Mouse (Mus musculus) adrenal gland, postnatal 36 days (tissue): ENCODE results near the gene Eml6. TPM values are rescaled to one million over a fixed set of nuclear protein-coding genes. Genes with fewer than 3 reads are reported as not detected.
"Not testable (repeated sequence)": the region's sequence is repeated elsewhere in the genome, so short reads cannot be mapped to it uniquely, and the experiment has no call there.

Source experiments
- DNase-seq, 2 experiments: peaks; one replicate each; pipeline ENCODE4 v3.0.0; 2021; ENCODE audit warnings: mixed read lengths in 1 of 2
- total RNA-seq, 2 experiments: library from RNA; stranded (reverse); gene quantifications; 2 replicates each; pipeline ENCODE4 v1.2.3; 2021

The Eml6 gene
- total RNA-seq, 2 experiments from 2014 or later = 3.6 to 5.2 TPM

DNA sequence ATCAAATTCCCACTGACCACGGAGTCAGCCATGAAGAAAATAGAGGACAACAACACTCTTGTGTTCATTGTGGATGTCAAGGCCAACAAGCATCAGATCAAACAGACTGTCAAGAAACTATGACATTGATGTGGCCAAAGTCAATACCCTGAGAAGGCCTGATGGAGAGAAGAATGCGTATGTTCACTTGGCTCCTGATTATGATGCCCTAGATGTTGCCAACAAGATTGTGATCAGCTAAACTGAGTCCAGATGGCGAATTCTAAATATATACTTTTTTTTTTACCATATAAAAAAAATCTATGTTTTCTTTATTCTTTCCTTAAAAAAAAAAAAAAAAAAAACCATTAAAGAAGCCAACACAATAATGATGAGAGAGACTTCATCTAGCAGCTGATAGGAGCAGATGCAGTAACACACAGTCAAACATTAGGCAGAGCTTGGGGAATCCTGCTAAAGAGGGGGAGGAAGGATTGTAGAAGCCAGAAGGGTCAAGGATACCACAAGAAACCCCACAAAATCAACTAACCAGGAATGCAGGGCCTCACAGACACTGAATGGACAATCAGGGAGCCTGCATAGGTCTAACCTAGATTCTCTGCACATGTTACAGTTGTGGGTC, 185.1 kb downstream of the Eml6 start:
- no peak for DNase-seq

DNA sequence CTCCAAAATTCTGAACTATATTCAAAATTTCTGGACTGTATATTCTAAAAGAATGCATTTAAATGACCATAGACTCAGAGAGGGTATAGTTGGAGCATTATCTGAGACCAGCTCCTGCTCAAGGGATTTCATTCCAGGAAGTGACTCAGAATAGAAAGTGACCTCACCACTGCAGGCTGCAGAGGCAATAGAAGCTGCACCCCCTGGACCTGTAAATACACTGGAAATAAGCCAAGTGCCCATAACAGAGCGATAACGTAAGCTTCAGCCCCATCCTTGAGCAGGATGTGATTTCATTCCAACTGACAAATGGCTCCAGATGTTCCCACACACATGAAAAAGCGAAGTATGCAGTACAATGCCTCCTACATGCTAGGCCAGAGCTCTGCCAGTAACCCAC, 186.1 kb downstream of the Eml6 start:
- DNase-seq = peak; percentile 31 to 54

DNA sequence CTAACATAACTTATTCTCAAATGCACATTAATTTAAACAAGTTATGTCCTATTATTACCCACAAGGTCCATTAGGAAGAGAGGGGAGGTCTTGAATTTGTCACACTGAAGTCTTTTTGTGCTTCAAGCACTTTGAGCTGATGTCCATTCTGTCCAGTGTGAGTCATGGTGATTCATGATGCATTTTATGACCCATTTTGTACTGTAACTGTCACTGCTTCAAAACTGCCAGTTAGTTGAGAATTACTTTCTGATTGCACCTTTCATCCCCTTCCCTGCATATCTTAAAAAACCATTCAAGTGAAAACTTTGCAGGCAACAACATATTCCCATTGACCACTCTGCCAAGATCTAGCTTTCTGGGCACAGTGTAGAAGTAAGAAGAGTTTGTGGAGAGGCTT, 188.8 kb downstream of the Eml6 start:
- no peak for DNase-seq

DNA sequence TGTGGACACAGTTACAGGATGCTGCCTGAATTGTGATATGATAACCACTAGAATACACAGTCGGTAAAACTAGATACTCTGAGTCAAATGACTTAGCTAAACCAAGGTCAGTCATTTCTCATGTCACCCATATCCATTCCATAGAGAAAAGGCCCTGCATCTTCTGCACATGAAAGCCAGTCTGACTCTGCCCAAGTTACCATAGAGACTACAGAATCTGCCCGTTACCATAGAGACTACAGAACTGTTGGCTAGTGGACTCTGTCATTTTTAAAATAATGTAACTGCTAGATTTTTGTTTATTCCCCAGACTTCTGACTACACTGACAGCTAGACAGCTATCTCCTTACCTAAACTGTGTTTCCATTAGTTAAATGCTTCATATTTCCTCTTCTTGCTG, 198.1 kb downstream of the Eml6 start:
- no peak for DNase-seq

DNA sequence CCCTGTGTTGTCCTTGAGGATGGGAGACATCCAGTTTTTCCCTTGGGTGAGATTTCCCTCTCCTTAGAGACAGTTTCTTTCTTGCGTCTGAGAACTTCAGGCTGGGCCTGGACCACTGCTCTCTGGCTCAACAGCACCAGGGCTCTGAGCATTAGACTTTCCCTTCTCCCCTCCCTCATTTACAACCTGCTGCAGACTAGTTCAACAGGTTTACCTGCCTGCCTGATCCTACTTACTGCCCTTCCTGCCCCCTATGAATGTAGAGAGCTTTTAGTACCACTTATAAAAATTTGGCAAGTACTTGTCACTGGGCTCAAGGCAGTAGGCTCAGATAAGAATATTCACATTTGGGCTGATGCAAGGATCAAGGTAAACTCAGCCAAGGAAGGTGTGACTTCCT, 199.8 kb downstream of the Eml6 start:
- DNase-seq = no peak

DNA sequence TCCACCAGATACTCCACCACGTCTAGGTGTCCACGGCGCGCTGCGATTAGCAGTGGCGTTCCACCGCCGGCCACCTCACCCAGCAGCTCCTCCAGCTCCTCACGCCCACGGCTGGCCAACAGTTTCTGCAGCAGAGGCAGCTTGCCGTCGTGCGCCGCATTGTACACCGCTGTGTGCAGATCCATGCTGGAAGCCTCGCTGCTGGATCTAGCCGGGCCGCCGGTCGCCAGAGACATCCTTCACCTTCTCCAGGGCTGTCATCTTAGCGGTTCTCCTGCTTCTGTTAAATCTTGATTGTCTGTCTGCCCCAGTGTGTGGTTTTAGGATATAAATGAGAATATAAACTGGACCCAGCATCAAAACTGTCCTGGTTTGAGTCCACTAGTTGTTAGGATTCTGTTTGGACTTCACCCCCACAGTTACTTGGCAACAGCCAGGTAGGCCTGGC, 200.5 kb downstream of the Eml6 start, which contains the start of gene 4931440F15Rik:
Gene 4931440F15Rik (minus strand): TSS at position 398 of the 448 bp plus-strand sequence.
- DNase-seq = not testable (repeated sequence)

DNA sequence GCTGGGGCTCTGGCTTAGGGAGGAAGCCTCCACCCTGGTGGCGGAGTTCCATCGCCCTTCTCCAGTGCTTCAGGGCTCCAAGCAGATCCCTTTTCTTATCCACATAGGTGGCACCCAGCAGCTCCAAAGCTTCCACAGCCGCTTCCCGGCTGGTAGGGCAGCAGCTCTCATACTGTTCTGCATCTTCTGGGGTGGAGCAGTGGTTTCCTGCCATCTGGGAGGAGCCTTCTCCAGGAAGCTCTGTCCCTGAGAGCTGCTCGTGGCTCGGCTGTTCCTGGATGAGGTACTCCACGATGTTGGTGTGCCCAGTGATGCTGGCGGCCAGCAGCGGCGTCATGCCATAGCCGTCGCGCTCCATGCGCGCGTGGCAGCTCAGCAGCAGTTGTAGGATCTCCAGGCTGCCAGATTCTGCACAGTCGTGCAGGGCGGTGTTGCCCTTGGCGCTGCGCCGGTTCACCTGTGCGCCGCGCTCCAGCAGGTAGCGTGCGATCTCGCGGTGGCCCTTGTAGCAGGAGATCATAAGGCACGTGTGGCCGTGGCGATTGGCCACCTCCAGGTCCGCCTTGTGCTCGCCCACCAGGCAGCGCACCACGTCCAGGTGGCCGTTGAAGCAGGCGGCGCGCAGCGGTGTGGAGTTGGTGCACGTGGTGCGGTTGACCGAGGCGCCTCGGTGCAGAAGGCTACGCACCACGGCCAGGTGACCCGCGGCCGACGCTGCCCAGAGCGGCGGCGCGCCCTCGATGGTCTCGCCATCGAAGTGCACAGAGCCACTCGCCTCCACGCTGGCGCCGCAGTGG, 201.2 kb downstream of the Eml6 start:
- not testable (repeated sequence) for DNase-seq

DNA sequence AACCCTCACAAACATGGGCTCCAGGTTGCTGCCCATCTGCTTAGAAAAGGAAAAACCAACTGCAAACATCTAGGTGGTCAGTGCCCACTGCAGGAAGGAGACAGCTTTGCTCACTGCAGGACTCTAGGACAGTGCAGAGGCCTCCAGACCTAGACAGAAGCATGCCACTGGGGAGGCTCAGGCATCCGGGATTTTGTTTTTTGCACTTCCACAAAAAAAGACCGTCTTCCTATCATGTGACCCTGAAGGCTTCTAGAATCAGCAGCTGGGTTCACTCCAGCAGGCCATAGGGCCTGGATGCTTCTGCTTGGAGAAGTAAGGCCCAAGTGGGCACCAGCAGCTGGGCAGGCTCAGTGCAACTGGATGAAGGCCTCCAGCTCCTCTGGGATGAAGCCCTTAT, 202.7 kb downstream of the Eml6 start:
- DNase-seq = no peak

DNA sequence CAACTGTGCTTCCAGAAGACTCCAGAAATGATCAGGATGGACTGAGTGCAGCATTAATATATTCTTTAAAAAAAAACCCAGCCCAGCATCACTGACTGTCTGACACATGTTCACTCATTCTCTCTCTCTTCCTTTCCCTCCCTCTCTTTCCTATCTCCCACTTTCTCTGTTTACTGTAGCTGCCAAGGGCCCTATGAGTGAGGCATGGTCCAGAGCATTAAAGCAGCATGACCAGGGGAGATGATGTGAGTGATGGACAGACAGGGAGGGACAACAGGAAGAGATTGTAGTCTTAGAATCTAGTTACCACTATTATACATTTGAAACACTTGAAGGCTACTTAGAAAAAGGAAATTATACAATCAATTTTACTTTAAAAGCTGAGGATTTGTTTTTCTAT, 210.2 kb downstream of the Eml6 start:
- no peak for DNase-seq

DNA sequence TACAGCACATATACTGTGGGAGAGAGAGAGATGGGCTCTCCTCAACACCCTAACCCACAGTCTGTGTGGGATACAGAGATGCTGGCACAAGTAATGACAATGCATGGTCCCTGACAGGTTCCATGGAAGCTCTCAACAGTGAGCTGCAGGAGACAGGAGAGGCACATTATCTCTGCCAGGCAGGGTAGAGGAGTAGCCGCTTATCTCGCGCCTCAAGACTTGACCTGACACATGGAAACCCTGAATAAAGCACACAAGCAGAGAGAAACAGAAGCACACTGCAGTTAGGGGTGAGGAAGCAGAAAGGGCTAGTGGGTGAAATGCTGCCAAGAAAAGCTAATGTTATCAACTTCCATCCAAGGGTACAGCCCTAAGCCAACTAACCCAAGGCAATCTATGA, 210.6 kb downstream of the Eml6 start:
- no peak for DNase-seq

DNA sequence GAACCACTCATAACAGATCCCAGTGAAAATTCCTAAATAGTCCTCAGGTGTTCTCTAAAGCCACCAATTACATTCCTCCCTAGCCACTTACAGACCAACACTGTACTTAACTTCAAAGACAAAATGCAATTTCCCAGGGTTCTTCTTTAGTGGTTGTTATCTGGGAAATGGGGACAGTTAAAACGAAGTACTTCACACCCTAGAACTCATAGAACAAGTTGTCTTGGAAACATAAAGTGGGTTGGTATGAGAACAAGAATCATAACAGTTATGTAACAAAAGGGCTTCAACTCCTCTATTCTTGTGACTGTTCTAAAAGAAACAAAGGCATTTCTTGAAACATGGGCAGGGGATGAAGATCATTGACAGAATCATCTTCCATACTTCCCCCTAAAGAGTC, 212.6 kb downstream of the Eml6 start:
- no peak for DNase-seq

DNA sequence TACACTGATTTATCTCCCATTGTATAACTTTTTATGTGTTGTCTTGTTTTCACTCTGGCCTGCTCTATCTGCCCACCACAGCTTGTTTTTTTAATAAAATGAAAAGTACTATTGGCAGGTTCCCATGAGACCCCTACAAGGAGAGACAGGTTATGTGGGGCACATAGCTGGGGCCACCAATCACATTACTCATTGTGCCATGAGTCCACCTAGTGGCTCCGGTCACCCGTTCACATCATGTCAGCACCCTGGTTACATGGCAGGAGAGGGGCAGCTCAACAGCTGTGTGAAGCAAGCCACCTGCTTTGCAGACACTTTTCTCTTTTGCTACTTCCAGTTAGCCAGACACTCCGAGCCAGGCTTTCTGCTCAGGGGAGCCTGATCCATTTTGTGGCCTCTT, 213.4 kb downstream of the Eml6 start:
- DNase-seq = no peak

DNA sequence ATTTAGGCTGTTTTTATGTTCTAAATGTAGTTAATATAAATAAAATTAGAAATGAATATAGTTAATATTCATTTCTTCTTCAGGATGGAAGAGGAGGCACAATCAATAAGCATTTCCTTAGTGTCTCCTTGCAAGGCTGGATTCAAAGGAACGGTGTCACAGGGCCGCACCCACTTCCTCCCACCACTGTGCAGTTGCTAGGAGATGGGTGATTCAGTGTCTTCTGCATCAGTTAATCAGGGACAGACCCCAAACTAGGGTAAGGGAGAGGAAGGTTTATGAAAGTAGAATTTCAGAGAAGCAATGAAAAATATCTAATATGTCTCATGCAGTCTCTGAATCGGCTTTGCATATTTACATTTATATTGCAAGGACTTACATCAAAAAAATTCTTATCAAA, 215.5 kb downstream of the Eml6 start:
- no peak for DNase-seq

DNA sequence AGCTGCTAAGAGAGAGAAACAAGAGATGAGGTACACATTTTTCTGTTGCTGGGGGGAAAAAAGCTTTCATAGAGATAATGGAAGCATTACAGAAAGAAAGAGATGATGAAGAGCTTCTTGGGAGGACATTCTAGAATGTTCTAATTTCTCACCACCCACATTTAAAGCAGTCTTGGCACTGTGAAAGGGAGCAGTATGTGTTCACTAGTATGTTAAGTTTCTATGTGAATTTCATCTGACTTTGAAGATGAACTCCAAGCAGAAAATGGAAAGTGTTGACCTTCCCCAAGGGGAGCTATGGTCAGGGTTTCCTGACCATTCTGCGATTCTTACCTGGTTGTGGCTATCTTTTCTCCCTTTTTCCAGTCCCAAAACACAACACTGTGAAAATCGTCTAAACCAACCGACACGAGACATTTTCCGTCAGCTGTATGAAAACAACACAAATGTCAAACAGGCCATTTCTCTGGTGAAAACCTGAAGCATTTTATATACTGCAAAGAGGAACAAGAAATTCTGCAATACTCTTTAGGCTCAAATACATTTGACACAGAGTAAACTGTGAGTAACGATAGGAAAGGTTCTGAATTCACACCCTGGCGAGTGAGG, 216.7 kb downstream of the Eml6 start:
- no peak for DNase-seq

DNA sequence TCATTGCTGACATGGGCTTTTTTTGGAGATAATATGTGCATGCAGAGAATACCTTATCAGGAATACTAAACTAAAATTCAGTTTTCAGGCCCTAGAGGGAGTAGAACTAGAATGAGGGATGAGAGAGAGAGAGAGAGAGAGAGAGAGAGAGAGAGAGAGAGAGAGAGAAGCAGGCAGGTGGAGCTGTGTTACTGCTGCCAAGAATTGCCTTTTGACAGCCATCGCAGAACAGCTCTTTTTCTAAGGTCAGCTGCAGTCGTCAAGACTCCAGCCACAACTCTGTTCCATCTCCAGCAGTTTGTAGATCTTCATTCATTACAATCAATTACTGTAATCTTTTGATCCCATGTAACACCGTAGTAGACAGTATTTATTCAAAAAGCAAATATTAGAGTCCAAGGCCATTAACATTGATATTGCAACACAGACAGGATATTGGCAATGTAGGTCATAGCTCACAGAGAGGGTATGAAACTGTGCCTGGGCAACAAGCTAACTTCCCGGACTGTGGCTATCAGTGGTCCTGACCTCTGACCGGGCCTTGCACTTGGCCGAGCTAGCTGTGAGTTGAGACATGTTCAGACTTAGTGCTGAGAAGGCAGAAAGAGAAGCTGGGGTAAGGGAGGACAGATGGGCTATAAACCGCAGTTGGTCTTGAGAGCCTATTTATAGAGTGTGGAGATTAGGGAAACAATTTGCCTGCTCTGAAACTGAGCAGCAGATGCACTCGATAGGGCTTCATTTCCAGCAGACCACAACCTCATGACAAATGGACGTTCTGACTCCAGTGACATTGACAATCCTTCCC, 217.5 kb downstream of the Eml6 start:
- DNase-seq = peak; percentile 35 to 47

DNA sequence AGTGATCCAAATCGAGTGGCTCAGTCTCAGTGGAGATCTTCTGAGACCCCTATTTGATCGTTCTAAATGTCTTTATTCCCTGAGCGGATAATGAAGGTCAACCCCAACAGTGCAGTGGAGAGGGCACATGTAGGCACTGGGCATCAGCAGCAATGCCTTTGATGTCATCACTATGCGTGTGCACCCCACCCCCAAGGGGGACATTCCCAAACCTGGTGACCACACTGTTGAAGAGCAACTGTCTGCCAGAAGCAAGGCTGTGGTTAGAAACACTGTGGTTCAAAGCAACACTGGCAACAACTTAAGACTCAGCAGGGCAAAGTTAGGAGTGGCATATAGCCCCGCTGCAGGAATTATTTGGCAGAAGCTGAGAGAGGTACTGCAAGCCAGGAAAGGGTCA, 218.5 kb downstream of the Eml6 start:
- no peak for DNase-seq

DNA sequence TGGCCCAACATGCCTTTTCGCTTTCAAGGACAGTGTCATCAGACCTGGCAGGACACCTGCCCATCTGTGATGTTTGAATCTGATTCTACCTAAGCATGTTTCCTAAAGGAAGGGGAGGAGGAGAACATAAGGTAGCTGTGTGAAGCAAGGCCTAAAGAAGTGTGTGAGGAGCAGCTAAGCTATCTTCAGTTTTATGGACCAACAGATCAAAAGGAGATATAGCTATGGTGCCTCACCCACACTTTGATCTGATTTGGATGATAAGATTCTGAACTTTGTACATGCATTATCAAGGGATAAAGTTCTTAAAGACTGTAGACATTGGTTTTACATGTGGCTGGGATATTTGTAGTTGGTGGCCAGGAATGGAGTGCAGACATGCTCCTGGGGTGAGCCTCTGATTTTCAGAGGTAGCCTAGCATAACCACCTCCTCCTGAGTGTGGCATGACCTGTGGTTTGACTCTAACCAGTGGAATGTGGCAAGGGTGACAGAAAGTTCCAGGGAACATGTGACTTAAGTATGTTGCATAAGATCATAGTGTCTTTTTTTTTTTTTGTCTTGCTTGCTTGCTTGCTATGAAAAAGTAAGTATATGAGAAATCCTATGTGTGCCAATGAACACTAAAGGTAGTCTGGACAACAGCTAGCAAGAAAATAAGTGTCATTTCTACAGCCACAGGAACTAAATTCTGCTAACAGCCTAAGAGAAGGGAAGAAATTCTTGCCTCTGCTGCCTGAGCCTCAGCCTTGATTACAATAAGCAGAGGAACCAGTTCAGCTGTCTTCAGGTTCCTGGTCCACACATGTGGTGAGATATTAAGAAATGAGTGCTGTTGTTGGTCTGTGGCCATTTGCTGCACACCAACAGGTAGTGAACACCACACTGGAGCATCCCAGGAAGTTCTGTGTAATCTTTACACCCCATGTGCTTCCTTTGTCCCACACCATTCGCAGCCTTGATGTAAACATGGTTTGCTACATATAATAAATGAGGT, 224.1 kb downstream of the Eml6 start:
- DNase-seq = no peak

DNA sequence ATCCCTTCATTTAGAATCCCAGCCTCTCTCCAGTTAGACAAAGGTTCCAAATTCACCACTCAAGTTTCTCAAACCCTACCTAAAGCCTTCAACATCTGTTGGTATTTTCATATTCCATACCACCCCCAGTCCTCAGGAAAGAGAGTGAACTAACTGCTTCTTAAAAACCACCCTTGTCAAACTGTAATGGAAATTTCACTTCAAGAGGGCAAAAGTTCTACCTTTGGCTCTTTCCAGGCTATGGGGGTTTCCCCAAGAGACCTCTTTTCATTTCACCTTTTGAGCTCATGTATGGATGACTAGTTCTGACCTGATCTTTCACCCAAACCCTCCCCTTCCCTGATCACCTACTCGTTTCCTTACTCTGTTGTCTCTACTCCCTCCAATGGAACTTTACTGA, 226.0 kb downstream of the Eml6 start:
- DNase-seq = no peak

DNA sequence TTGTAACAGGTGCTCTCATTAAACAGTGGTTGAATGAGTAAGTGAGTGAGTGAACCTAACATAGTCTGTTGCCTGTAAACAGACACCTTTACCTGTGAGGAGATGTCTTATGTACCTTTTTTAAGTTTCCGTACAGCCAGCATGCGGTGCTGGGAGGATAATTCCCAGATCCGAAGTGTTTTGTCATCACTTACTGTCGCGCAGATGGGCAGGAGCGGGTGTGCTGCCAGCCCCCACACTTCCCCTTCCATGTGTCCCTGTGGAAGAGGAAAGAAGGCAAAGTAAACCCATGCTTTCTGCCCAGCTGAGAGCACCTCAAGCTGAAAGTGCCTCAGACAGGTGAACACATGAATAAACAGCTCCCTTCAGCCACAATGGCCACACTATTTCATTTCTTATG, 230.7 kb downstream of the Eml6 start:
- no peak for DNase-seq

DNA sequence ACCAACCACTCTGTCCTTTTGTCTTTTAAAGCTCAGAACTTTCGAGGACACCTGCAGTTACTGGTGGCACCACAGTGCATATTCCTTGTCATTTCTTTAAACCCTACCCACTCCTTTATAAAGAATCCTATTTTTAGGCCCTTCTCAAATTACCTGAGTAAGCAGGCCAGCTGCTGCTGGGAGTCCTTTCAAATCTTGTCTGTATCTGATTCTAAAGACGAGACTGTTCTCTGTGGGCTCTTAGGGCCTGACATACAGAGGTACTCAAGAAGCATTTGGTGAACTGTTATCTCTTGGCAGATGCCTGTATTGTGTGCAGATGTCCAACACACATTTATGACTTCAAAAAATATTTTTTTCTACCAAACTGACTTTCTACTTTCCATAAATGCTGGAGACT, 231.4 kb downstream of the Eml6 start:
- no peak for DNase-seq

DNA sequence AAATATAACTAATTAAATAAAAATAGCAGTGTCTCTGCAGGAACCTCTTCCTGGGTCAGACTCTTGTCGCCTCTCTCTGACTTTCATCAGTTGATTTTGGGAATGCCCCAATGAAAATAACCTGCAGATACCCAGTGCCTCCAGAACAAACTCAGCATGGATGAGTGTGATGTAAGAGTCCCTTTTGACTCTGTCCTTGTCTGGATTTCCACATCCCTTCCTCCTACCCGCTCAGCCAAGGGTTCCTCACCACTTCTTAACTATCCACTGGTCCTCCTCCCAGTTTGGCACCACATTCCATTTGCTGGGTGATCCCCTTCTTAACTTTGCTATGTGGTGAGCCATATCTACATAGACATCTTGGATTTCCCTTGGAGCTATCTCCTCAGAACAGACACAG, 235.0 kb downstream of the Eml6 start:
- DNase-seq = no peak
